In genomic region chr2:137694020-137694419, GRCm38 (mm10) we compare ENCODE assay signal across 18 mouse cellular contexts.
"Had no signal": no experiment of that assay in that cellular context is flagged by ENCODE, and none has a peak within 500 bp of the region (broad histone marks: within the 10 kb centered on the region; RNA-seq: fewer than 3 reads in every experiment).

No protein-coding gene starts in this region.

- H3K36me3 ChIP-seq: kidney, embryonic 15.5 days; limb, embryonic 10.5 days; limb, embryonic 13.5 days; liver, embryonic 12.5 days; liver, embryonic 15.5 days; lung, embryonic 15.5 days had no signal

- ATAC-seq: liver, embryonic 12.5 days had no signal

- H3K4me2 ChIP-seq: kidney, embryonic 15.5 days; limb, embryonic 13.5 days; liver, embryonic 12.5 days; liver, embryonic 15.5 days; lung, embryonic 15.5 days; midbrain, embryonic 11.5 days had no signal

- H3K9ac ChIP-seq: kidney, embryonic 15.5 days; limb, embryonic 13.5 days; liver, embryonic 12.5 days; liver, embryonic 15.5 days; lung, embryonic 15.5 days had no signal

- DNase-seq: kidney, postnatal 10 days; kidney, postnatal 36 days; liver; lung, adult 18-20 months; lung, postnatal 10 days; lung, postnatal 36 days; midbrain, embryonic 14.5 days; thymus, adult 2 months; thymus, postnatal 25 days had no signal

- H3K9me3 ChIP-seq: kidney, embryonic 15.5 days; limb, embryonic 10.5 days; limb, embryonic 13.5 days; liver, embryonic 12.5 days; liver, embryonic 15.5 days; lung, embryonic 15.5 days; megakaryocyte, embryonic 14.5 days had no signal

- H3K27me3 ChIP-seq: kidney, embryonic 15.5 days; limb, embryonic 13.5 days; liver, embryonic 12.5 days; liver, embryonic 15.5 days; lung, embryonic 15.5 days; megakaryocyte, embryonic 14.5 days had no signal

- H3K27ac ChIP-seq: kidney, embryonic 15.5 days; limb, embryonic 10.5 days; limb, embryonic 13.5 days; liver, embryonic 12.5 days; liver, embryonic 15.5 days; lung, embryonic 15.5 days; stomach, postnatal 0 days had no signal

- H3K4me1 ChIP-seq: liver, embryonic 12.5 days; liver, embryonic 15.5 days; lung, embryonic 15.5 days; megakaryocyte, embryonic 14.5 days had no signal

- H3K4me3 ChIP-seq: kidney, embryonic 15.5 days; limb, embryonic 10.5 days; limb, embryonic 13.5 days; liver, embryonic 12.5 days; liver, embryonic 15.5 days; lung, embryonic 15.5 days; megakaryocyte, embryonic 14.5 days had no signal
